Mouse (Mus musculus) T-helper 1 cell (primary cell): Measurements from ENCODE around the gene Ccdc57.

ENCODE experiments used
- in situ Hi-C: fragments of 300-600 bp; cut with MboI, MseI; formaldehyde crosslinking; loops from one replicate; pipeline ENCODE4 v1.15.1; 2025; ENCODE audit warnings: high pct_unique_total_duplicates

Gene Ccdc57

GRCm38 (mm10) chr11:120932564-120933398 lies at the start of gene Ccdc57:
Gene Ccdc57, minus strand, starts transcription at chr11:120932872.
- in situ Hi-C loops = no loop called here

- in situ Hi-C loops = no loop called here
Observed at GRCm38 (mm10) chr11:120982459-120982858, 49.8 kb upstream of the Ccdc57 start.

DNA sequence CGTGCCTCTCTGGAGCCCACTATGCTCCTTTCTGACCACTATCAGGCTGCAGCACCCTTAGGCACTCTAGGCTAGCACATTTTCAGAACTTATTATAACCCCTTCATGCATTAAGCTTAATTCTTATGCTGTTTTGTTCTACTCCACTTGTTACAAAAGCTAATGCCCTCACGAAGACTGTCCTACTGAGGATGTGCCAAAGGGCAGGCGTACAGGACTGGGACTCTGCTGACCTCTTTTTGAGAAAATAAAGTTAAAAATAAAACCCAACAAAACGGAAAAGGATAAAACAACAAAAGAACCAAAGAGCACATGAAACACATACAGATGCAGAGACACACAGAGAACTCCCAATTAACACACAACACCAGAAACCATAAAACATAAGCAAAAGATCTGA lies 49.0 kb upstream of the Ccdc57 start:
- in situ Hi-C loops = no loop called here

DNA sequence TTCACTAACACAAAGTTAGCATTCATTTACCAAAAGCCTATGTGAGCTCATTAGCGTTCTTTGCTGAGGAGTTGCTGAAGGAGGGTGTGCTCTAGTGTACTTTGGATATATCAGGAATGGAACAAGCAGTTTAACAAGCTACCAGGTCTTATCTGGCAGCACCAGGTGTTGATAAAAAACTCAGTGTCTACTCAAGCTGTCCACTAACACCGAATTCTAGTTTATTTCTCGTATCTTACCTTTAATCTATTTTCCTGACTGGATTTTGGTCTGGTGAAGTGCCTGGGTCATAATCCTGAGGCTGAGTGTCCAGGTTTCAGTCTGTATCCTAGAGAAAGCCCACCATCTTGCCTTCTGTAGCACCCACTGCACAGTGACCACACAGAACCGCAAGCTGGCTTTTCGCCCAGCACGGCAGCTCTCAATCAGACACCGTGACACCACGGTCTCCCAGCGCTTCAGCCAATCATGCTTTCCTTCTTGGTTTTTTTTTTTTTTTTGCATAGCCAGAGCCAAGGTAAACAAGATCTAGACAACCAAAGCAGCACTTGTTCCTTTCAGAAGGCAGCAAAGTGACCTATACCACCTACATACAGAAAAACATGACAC lies 47.9 kb upstream of the Ccdc57 start:
- in situ Hi-C loops = no loop called here

- in situ Hi-C loops = loop anchor here (10.0 kb wide), 1 partner anchor 565 kb away; no protein-coding TSS in a partner anchor
Observed at GRCm38 (mm10) chr11:120979711-120980426, 47.2 kb upstream of the Ccdc57 start.

- in situ Hi-C loops = loop anchor here (10.0 kb wide), 1 partner anchor 559 kb away; no protein-coding TSS in a partner anchor
Observed at GRCm38 (mm10) chr11:120973318-120973717, 40.6 kb upstream of the Ccdc57 start.

GRCm38 (mm10) chr11:120971237-120971636 lies 38.6 kb upstream of the Ccdc57 start:
- in situ Hi-C loops = loop anchor here (10.0 kb wide), 1 partner anchor 556 kb away; no protein-coding TSS in a partner anchor

DNA sequence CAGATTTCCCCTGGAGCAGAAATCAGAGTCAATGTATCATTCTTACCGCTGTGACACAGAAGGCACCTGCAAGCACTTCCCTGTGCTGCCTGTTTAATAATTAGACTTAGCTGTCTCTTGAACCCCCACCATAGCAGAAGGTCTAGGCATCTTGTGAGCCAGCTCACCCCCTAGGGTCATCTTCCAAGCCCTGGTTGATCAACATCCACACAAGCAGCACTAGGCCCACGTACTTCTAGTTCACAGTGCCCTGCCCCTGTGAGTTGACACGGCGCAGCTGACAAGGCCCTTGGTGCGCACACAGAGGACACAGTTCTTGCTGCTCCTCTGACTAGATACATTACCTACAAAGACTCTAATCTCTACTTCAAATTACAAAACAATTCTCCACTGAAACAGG lies 37.1 kb upstream of the Ccdc57 start:
- in situ Hi-C loops = loop anchor here (10.0 kb wide), 1 partner anchor 555 kb away; no protein-coding TSS in a partner anchor

GRCm38 (mm10) chr11:120965587-120965986 lies 32.9 kb upstream of the Ccdc57 start:
- in situ Hi-C loops = no loop called here

DNA sequence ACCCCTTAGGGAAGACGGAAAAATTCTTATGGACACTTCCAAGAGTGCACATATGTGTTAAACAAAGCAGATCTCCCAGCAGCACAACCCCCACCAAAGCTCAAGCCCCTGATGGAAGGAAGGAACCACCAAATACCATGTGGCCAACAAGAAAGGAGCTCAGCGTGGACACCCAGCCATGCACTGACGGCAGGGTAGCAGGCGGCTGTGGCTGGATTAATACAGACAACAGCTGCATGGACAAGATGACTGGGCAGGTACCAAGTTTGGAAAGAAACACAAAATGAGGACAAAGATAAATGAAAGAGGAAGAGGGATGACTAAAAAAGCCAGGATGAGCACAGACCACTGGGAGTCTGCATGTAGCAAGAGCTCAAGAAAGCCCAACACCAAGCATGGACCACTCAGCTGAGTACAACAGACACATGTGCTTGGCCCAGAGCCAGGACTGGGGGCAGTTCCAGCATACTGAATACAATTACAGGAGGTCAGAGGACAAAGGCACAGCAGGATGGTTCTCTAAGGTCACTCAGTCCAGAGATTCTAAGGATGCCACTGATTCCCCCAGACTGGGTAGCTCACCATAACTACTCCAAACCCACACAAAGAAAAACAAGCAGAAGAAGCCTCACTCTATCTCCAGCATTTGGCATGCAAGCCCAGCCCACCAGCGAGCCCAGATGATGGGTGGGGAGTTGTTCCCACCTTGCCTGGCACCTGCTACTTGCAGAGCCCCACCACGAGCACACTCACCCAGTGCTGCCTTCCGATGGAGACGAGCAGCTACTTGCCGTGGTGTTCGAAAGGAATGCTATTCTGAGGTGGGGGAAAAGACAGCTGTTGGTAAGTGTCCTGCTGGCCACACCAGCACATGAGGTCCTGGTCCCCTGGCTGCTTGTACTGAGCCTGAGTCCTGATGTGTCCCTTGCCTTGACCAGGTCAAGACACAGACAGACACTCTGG lies 31.8 kb upstream of the Ccdc57 start:
- in situ Hi-C loops = no loop called here

DNA sequence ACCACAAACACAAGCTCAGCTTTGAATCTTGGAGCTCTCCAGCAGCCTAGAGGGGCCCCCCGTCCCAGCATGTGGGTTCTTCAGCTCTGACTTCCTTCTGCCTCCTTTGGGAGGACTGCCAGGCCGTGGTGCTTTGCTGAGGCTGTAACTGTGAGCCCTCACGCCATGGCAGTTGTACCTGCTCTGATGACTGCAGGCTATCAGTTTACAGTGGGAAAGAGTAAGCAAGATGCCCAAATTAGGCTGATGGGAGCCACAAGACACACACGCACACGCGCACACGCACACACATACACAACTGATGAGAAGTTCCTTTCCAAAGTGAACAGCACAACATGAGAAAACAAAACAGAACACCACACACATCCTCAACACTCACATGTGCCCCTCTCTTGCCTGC lies 30.2 kb upstream of the Ccdc57 start:
- in situ Hi-C loops = no loop called here

- in situ Hi-C loops = no loop called here
Observed at GRCm38 (mm10) chr11:120962050-120962771, 29.5 kb upstream of the Ccdc57 start.

DNA sequence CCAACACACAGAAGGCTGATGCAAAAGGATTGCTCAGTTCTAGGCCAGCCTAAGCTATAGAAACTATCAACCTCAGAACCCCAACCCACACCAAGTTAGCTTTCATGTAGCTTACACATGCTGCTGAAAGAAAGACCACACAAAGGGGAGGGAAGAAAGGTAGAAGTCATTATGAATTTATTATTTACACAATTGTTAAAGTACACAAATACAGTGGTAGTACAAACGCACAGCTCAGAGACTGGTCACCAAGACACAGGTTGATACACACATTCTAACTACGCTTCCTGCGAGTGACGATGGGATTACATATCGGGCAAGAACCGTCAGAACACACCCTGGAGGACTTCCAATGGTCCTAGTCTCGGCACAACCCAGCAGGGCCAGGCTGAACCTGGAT lies 28.9 kb upstream of the Ccdc57 start:
- in situ Hi-C loops = no loop called here

GRCm38 (mm10) chr11:120960248-120960647 lies 27.6 kb upstream of the Ccdc57 start:
- in situ Hi-C loops = no loop called here

GRCm38 (mm10) chr11:120959564-120959963 lies 26.9 kb upstream of the Ccdc57 start:
- in situ Hi-C loops = no loop called here

GRCm38 (mm10) chr11:120959066-120959465 lies 26.4 kb upstream of the Ccdc57 start:
- in situ Hi-C loops = no loop called here

DNA sequence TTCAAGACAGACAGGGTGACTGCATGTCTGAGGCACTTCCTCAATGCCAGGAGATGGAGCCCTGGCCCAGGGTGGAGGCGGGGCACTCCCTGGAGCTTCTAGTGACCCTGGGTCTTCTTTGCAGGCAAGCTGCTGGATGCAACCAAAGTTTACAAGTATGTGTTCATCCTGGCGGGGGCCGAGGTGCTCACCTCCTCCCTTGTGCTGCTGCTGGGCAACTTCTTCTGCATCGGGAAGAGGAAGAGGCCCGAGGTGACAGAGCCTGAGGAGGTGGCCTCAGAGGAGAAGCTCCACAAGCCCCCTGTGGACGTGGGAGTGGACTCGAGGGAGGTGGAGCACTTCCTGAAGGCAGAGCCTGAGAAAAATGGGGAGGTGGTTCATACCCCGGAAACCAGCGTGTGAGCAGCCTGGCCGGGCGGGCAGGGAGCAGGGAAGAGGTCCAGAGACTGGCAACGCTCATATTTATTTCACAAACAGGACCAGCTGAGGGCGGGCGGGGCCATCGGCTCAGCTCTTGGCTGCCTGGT lies 25.1 kb upstream of the Ccdc57 start:
- in situ Hi-C loops = no loop called here

DNA sequence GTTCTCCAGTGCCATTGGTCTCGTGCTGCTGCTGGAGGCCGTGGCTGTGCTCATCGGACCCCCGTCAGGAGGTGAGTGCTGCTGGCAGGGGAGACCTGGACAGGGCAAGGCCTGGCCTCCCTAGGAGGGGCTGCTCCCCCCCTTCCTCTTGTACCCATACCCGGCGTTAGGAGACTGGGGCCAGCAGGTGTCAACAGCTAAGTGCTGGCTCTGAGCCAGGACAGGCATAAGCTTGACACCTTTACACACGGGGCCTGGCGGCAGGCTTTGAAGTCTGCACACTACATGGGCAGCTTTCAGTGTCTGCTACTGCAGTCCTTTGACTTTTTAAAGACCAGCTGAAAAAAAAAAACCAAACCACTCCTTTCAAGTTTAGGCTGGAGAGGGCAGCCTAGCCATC lies 24.4 kb upstream of the Ccdc57 start:
- in situ Hi-C loops = no loop called here

GRCm38 (mm10) chr11:120955701-120956100 lies 23.0 kb upstream of the Ccdc57 start:
- in situ Hi-C loops = no loop called here

- in situ Hi-C loops = no loop called here
Observed at GRCm38 (mm10) chr11:120954936-120955335, 22.3 kb upstream of the Ccdc57 start.
